Mouse (Mus musculus) 3T3-L1 (cell line): Measurements from ENCODE around the gene Nmnat1.
A peak's percentile ranks its signal among the peaks of the same experiment; 100 is the strongest.

Source experiments
- DNase-seq: peaks from one replicate; pipeline ENCODE4 v3.0.0-alpha.2; 2015; ENCODE audit warnings: low read depth, low spot score

Nmnat1 gene

DNA sequence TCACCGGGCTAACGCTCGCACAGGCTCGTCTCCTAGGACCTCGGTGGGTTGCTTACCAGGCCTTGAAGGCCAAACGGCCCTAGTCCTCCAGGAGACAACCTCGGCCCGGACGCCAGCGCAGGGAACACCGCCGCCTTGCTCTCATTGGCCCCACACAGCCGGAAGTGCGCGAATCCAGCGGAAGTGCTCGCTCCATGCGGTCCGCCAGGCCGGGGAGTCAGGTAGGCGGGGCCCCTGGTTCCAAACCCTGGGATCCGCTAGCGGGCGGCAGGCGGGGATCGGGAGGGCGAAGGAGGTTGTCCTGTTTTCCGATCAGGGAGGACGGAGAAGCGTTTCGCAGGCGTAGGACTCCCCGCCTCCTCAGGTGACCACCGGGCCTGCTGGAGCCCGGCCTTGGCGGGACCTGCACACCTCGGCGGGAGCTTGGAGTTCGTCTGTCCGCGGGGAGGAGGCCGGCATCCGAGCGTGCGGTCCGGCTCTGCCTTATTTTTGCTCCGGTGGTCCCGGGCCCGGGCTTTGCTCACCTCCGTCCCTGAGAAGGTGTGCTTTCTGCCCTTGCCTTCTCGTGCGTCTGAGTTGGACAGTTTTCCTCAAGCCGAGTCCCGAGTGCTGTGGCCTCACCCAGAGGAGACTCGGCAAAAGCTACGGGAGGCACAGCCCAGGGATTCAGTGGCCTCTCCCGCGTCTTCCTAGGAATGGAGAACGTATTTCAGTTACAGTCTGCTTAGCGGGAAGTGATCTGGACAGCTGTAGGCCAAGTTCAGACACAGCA, at the start of gene Nmnat1, which contains the start of gene Lzic:
Nmnat1 (minus strand) TSS at position 150 of the 772 bp plus-strand sequence.
Lzic (plus strand) TSS at position 177 of the 772 bp plus-strand sequence.
- peak; percentile 95 for DNase-seq

- DNase-seq, result no peak
These were observed 44.7 kb upstream of the Nmnat1 start for GRCm38 (mm10) chr4:149529691-149530090.

DNA sequence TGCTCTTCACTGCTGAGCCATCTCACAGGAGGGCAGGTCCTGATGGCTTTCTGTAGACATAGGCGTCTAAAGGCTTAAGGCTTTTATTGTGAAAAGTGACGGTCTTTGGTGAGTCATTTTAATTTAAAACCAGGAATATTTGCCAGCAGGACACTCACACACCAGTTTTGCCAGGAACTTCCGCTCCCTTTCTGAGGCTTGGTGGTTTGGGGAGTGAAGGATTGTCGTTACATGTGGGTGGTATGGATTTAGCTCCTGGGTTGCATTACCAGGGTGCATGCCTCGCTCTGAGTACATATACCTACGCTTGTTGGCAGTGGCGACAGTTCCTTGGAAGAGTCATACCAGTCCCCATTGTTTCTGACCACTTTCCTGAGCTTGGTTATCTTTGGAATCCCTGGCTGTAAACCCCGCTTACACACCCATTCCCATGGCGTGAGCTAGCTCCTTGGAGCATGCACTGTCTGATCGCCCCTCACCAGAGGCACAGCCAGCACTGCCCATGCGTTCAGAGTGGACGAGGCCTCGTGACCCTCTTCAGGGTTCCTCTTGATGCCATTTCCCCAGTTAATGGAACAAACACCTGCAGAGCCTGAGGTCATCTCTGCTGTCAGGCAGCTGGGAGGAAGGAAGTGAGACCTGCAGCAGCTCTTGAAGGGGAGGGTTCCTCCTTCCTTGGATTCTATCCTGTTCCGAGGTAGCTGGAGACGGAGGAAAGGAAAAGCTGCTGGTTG, 42.8 kb upstream of the Nmnat1 start:
- DNase-seq, result peak; percentile 90

GRCm38 (mm10) chr4:149526330-149526729, 41.3 kb upstream of the Nmnat1 start:
- peak; percentile 28 for DNase-seq

DNA sequence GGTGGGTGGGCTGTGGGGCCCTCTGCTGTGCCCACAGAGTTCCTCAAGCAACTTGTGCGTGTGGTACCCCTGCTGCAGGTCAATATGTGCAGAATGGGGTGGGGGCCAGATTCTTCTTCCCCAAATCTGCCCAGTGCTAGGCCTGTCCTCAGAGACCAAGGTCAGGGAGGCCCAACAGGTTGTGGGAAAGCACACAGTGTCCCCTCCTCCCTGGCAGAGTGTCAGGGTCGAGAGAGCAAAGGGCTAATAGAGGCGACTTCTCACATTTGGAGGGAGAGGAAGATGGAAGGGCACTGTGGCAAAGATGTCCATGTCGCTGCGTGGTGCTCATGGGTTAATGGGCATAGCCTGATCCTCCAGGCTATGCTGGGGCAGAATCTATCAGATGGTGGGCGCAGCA, 40.8 kb upstream of the Nmnat1 start:
- DNase-seq, result no peak

DNA sequence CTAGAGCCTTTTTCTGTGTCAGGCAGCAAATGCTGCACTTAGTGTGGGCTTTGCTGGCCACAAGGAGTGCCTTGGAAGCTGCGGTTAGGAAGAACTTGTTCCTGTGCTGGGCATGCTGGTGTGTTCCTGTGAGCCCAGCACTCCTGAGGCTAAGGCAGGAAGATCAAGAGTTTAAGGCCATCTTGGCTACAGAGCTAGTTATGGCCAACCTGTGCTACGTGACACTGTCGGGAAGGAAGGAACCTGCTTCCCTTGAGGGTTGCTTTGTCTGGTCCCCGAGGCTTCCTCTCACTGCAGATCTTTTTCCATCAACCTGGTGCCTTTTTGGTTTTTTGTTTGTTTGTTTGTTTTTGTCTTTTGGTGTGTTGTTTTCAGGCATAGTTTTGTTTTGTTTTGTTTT, 40.2 kb upstream of the Nmnat1 start:
- DNase-seq, result no peak

GRCm38 (mm10) chr4:149523961-149524360, 39.0 kb upstream of the Nmnat1 start:
- DNase-seq, result no peak

DNA sequence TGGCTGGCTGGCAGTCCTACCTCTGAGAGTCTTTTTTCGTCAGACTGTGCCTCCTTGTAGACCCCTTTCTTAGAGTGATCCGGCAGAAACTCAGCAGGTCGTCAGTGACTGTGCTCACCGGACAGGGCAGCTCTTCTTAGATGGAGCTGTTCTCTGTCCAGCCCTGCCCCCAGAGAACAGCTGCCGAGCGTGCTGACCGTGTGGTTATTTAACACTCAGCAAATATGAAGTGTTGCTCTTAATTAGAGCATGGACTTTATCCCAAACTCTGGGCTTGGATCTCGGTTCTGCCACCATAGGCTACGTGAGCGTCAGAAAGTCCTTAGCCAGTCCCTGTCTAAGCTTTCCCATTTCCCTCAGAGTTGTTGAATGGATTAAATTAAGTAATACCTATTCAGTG, 36.3 kb upstream of the Nmnat1 start:
- DNase-seq, result no peak

- DNase-seq, result no peak
These were observed 33.6 kb upstream of the Nmnat1 start for GRCm38 (mm10) chr4:149518351-149519220.

DNA sequence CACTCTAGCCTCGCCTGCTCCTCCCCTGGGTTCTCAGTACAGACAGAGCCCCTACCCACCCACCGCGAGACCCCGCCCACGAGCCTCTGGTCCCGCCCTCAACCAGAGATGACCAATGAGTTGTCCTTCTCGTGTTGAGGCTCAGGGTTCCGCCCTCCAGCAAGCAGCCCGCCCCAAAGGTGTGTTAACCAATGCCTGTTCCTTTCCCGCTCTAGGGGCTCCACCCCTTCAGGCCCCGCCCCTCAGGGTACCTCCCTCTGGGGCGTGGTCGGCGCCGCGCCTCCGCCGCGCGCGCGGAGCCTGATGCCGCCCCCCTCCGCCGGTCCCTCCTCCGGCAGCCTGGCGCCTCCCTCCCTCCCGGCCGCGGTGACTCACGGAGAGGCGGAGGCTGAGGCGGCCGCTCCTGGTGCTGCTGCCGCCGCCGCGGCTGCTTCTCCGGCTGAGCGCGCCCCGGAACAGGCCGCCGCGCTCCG, 32.9 kb upstream of the Nmnat1 start, which contains the start of gene Ctnnbip1:
Ctnnbip1 (plus strand) TSS at position 369 of the 473 bp plus-strand sequence.
- DNase-seq, result peak; percentile 96

DNA sequence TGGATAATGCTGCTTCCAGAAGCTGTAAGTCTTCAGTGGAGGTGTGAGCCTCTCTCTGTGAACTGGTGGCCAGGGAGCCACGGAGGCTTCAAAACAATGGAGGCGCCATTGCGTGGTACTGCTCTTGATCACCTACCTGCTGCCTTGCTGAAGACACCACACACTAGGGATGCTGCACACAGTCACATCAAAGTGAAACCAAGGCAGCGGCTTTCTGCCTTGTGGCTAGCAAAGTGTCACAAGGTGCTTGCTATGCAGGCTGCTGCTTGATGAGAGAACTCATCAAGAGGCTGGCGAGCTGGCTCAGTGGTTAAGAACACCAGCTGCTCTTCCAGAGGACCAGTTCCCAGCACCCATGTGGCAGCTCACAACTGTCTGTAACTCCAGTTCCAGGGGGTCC, 30.7 kb upstream of the Nmnat1 start:
- no peak for DNase-seq

DNA sequence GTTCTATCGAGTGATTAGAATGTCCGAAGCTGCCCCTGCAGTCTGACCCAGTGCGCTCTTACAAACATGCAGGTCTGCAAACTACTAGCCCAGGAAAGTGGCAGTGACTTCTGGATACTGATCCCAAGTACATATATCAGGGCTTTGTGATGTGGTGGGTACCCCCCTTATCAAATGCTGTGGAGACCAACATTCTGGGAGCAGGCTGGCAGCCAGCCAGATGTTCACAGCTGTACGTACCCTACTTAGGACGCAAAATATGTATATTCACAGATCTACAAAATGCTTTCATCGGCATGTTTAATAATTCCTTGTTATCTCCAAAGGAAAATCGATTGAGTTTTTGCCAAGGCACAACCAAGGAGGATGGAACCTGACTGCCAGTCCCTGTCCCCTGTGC, 27.1 kb upstream of the Nmnat1 start:
- no peak for DNase-seq

GRCm38 (mm10) chr4:149511221-149511646, 26.2 kb upstream of the Nmnat1 start:
- no peak for DNase-seq

DNA sequence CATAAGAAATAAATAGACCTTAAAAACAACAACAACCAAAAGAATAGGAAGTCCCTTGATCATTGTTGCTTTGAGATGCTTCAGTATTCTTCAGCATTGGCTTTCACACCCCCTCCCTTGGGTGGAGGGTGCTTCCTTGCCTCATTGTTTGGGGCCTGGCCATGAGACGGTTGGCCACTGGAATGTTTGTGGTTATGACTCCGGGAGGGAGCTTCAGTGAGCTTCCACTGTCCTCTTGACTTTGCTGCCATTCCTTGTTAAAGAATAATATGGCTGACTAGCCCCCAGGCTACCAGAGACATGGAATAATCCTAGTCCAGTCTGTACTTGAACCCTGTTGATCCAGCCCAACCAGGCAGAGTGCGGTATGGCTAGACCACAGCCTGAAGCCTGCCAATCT, 21.9 kb upstream of the Nmnat1 start:
- peak; percentile 91 for DNase-seq

DNA sequence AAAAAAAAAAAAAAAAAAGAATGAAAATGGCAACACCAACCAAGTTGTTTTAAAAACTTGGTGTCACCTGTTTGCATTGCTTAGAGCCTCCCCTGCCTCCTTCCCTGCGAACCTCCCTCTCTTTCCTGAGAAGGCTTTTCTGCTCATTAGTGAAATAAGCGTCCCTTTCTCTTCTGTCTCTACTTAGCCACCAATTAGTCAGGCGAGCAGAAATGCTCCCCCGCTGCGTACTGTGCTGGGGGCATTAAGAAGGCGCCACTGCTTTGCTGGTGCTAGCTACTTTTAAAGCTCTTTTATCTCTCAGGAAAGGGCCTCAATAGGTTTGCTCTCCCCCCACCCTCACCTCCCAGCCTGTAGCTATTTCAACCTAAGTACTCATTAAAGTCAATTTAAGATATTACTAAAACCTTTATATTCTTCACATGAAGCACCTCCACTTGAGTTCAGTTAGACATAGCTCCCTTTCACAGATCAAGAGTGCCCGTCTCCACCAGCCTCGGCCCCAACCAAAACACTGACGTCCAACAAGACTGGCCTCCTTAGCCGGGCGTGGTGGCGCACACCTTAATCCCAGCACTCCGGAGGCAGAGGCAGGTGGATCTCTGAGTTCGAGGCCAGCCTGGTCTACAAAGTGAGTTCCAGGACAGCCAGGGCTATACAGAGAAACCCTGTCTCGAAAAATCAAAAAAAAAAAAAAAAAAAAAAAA, 20.4 kb upstream of the Nmnat1 start:
- DNase-seq, result no peak

DNA sequence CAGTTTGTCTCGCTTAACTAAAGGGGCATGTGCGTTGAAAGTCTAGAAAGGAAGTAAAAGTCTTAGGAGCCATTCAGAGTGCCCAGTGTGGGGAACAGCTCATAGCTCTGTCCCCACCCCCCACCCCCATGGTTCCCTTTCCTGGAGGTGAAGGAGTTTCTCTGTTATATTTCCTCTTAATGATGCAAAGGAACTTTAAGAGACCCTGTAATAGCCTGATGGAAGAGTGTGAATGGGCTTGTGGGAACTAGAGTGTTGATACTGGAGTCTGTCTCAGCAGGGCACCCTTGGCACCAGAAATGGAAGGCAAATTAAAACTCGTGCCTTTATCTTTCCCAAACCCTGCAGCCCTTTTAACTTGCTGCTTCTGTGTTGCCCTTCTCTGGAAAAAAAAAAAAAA, 19.9 kb upstream of the Nmnat1 start:
- DNase-seq, result no peak

GRCm38 (mm10) chr4:149504363-149504762, 19.4 kb upstream of the Nmnat1 start:
- no peak for DNase-seq

GRCm38 (mm10) chr4:149499790-149500189, 14.8 kb upstream of the Nmnat1 start:
- no peak for DNase-seq

- no peak for DNase-seq
These were observed 13.9 kb upstream of the Nmnat1 start for GRCm38 (mm10) chr4:149498901-149499300.

DNA sequence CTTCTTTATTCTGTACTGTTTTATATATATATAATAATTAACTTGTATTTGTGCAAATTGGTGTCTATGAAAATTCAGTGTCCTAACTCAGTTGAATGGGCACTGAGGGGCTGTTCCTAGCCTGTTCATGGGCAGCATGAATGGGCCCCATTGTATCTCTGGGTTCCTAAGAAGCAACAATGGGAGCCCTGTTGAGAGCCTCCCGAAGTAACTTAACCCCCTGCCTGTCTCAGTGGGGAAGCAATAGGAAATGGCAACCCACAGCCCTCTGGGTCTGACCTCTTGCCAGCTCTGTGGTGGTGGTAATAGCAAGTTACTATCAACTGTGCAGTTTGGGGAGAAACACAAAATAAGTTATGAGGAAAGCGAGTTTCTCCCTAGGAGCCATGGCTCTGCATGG, 11.6 kb upstream of the Nmnat1 start:
- no peak for DNase-seq

DNA sequence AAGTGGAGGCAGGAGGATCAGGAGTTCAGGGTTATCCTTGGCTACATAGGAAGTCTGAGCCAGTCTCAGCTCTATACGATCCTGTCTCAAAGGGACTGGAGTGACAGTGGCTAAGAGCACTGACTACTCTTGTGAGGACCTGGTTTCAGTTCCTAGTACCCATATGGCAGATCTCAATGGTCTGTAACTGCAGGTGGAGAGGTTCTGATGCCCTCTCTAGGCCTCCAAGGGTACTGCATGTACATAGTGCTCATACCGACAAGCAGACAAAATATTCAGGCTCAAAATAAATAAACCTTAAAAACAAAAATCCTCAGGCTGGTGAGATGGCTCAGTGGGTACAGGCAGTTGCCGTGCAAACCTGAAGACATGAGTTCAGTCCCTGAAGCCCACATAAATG, 6.1 kb upstream of the Nmnat1 start:
- peak; percentile 30 for DNase-seq
